Mouse (Mus musculus): Measurements from ENCODE around the gene Tbc1d1.
"Not testable (repeated sequence)": the region's sequence is repeated elsewhere in the genome, so short reads cannot be mapped to it uniquely, and the experiment has no call there.

Gene Tbc1d1

DNA sequence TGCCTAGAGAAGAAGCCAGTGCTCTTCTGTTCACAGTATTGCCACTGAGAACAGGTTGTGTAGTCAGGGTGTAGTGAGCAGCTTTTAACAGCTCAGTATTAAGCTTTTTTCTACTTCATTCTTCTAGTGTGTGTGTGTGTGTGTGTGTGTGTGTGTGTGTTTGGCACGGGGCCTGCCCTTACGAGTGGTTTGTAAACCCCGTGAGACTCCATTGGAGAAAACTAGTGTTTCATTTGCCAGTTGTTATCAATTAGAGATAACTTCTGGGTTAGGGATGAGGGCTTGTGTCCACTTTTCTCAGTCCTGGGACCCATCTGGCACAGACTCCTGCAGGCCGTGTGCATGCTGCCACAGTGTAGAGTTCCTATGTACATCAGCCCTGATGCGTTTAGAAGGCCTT is 156.2 kb downstream of the Tbc1d1 start:
- in situ Hi-C loops (cut with MboI, MseI), result no loop called here

DNA sequence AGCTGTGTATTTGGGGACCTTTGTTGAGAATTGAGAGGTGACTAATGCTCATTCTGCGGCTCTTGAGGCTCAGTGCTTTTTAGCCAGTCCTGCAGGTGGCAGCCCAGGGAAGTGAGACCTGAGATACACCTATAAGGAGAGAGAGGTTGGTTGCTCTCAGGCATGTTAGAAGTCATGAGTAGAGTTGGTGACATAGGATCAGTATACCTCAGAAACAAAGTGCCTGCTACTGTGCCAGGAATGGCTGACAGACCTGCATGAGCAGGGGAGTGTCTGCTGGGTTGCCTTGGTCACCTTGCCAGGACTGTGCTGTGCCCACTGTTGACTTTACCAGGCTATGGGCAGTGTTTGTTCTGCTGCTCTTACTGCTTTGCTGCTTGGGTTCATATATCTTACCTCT is 157.4 kb downstream of the Tbc1d1 start:
- in situ Hi-C loops (cut with MboI, MseI), result no loop called here

DNA sequence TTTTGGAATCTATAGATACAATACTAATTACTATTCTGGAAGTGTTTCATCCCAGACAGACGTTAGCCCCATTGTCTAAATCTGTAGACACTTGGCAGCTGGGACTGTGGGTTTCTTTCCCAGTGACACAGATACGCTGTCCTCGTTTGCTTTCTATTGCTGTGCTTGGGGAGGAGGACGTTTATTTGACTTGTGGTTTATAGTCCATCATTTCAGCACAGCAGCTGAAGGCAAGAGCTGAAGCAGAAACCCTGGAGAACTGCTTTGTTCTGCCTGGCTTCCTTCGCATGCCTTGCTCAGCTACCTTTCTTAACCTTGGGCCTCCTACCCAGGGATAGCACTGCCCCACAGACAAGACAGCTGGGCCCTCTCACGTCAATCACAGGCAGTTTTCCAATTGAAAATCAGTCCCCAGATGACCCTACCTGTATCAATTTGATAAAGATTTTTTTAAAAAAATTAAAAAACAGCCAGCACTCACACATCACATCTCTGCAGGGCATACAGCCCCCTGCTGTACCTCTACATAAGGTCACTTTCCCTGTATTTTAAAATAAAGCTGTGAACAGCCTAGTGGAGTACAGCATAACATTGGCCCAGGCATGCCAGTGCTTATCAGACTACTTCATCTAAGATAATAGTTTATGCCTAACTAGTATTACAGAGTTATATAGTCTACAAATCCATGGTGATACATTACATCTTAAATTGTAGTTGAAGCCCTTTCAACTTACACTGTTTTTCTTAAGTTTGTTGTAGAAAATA is 158.4 kb downstream of the Tbc1d1 start:
- in situ Hi-C loops (cut with MboI, MseI), result no loop called here

DNA sequence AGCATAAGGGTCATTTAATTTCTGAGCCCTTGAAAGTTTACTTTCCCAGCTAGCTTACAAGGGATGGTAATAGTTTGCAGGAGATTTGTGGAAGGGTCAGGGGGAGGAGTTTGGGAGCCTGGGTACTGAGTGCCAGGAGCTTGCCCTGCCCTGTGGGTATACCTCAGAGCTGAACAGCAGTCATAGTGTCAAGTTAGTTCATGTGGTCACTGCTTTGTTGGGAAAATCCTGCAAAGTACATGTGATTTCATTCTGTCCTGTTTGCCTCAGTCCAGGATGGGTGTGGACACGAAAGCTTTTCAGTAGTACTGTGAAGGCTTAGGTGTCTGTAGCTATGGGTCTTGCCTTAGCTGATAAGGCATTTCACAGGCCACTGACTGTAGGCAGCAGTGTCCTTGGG is 159.0 kb downstream of the Tbc1d1 start:
- in situ Hi-C loops (cut with MboI, MseI), result no loop called here

DNA sequence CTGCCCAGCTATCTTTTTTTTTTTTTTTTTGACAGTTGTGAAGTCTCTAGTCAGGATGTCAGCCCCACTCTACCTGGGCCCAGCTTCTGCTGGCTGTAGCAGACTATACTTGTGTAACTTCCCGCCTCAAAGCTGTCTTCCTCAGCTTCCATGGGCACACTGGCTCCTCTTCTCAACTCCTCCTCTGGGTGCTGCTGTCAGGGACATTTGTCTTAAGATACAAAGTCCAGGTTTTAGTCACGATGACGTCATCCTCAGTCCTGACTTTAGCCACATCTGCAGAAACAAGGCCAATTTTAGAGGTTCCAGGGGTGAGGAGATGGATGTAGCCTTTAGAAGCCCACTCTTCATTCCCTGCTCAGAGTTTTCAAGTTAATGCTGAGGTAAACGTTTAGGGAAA is 167.2 kb downstream of the Tbc1d1 start:
- in situ Hi-C loops (cut with MboI, MseI), result no loop called here

DNA sequence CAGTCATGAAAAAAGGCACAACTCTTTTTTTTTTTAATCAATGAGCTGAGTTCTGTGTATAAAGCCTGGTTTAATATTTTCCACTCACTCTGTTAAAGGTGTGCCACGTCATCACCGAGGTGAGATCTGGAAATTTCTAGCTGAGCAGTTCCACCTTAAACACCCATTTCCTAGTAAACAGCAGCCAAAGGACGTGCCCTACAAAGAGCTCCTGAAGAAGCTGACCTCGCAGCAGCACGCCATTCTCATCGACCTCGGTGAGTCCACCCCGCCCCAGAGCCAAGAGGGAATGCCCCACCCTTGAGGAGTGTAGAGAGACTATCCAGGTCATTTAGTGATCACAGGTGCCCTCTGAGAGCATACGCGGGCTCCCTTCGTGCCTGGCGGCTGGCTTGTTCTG is 168.2 kb downstream of the Tbc1d1 start:
- in situ Hi-C loops (cut with MboI, MseI), result no loop called here

DNA sequence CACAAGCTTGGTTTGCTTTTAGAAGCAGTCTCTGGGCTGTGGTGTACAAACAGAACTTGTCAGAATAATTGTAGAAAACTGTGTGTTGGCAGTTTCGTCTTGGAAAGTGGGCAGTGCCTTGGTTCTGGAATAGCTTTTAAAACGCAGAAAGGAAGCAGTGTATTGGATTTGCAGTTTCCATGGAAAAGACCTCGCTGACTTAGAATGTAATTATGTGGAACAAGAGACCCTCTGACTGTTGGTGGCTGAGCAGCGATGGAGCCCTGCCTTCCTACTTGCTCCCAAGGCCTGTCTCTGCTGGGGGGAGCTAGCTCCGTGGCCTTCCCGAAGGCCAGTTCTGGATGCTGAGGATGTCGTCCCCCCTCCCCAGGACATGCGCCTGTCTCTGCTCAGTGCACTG is 168.8 kb downstream of the Tbc1d1 start:
- in situ Hi-C loops (cut with MboI, MseI), result no loop called here

DNA sequence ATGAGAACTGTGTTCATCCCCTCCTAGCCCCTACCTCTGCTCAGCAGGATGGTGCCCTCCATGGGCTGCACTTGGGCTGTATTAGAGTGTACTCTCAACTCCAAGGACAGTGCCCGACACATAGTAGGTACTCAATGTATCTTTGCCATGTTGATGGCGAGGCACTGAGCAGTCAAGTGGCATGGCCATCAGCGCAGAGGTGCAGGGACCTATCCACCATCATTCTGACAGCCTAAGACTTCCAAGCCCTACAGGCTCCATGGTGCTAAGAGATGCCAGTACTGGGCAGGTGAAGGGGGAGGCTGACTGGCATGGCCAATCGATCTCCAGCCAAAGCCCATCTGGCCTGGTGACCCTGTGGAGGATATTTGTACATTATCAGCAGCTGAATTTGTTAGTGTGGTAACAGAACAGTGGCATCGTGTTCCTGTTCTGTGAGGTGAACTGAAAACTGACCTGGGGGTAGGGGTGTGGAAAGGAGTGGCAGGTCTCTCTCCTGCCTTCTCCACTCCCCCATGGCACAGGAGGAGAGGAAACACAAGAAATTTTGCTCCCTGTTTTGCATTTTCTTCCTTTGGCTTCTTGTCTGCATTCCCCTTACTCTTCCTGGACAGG is 169.7 kb downstream of the Tbc1d1 start:
- in situ Hi-C loops (cut with MboI, MseI), result no loop called here

DNA sequence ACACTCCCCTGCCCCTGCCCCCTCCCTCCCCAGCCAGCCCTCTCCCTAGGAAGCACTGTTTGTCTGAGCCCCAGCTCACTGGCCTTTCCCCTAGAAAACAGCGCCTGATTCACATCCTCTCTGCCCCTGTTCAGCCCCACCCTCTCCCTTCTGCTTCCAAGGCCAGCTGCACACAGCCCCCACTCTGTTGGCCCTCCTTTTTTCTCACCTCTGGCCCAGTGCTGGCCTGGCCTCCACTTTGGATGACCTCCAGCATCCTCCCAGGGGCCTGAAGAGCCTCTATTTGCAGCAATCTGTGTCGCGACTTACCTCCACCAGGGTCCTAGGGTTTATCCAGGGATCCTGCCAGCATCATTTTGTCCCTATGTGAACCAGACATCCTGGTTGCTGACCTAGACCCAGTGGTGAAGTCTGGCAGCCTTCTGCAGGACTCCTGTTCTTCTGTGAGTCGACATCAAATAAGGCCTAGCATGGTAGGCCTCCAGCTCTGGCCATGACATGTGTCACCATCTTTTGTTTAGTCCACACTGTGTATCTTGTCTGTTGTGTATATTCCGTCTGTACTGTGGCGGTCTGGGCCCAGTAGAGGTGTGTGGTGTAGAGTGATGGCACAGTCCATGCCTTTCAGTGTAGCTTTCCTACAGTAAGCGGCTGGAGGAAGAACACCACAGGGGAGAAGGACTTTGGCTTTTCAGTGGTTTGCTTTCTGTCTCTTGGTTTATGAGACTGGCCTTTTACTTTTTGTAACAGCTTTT is 170.5 kb downstream of the Tbc1d1 start:
- in situ Hi-C loops (cut with MboI, MseI), result no loop called here

DNA sequence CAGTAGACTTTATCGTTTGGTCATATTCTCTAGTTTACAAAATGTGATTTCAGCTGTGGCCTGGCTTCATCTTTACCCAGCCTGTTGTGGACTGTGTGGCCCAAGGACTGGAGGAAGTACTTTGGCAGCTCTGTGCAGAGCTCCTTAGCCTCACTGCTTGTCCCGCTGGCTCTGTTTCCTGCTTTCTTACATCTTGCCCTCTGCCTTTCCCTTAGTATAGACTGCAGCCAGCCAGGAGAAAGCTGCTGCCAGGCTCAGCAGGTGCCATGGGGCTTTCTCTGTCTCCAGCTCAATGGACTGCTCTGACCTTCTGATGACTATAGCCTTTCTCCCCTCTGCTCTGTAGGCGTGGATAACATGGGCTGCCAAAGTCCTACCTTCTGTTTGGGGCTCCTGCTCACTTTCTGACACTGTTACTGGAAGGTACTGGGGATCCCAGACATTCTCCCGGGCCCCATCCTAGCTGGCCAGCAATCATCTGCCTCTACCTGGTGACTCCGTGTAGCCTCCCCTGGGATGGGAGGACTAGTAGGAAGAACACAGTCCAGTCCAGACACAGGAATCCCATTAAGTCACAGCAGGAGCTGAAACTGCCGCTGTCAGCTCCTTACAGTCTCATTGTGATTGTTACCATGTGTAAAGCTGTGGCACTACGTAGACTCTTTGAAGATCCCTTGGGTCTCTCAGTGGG is 171.3 kb downstream of the Tbc1d1 start:
- in situ Hi-C loops (cut with MboI, MseI), result no loop called here

DNA sequence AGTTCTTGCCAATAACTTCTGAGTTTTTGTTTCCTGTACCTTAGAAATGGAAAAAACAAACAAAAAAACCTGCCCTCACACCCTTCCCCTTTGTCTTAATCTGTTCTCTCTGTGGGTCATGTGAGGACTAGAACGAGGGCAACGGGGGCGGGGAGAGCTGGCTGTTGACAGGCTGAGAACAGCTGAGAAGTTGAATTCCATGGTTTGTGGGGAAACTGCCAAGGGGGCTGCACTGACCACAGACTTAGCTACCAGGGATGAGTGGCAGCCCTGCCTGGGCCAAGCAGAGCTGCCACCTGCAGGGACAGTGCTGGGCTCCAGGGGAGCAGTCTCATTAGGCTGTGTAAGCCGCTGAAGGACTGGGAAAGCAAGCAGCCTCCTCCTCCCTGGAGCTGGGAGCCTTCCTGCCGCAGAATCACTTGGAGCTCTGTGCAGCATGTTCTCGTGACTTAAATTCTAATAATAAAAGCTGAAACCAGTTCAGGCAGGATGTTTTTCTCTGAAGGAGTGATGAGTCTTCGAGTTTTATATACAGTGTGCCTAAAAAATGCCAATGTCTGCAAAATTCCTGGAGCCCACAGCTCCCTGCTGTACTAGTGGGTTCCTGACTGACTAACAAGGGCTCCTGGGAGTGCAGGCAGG is 180.8 kb downstream of the Tbc1d1 start:
- in situ Hi-C loops (cut with MboI, MseI), result no loop called here

DNA sequence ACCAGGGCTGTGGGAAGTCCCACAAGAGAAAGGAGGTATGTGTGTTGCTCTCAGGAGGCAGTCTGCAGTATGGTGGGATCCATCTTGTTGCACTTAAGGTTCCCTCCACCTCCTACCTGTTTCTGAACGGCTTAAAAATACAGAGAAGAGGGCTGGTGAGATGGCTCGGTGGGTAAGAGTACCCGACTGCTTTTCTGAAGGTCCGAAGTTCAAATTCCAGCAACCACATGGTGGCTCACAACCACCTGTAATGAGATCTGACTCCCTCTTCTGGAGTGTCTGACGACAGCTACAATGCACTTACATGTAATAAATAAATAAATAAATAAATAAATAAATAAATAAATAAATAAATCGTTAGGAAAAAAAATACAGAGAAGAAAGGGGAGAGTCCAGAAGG is 182.7 kb downstream of the Tbc1d1 start:
- in situ Hi-C loops (cut with MboI, MseI), result not testable (repeated sequence)

DNA sequence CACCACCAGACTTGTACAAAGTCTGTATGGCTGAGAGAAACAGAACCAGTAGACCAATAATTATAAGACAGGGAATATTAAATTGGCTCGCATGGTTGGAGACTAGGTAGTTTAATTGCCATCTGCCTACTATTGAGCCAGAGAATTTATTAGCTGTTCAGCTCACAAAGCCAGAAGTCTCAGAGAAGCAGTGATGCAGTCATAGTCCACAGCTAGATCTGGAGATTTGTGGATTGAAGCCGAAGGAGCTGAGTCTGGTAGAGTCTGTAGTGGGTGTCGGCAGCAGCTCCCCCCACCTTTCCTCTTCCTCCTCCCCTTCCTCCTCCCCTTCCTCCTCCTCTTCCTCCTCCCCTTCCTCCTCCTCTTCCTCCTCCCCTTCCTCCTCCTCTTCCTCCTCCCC is 184.3 kb downstream of the Tbc1d1 start:
- in situ Hi-C loops (cut with MboI, MseI), result no loop called here

DNA sequence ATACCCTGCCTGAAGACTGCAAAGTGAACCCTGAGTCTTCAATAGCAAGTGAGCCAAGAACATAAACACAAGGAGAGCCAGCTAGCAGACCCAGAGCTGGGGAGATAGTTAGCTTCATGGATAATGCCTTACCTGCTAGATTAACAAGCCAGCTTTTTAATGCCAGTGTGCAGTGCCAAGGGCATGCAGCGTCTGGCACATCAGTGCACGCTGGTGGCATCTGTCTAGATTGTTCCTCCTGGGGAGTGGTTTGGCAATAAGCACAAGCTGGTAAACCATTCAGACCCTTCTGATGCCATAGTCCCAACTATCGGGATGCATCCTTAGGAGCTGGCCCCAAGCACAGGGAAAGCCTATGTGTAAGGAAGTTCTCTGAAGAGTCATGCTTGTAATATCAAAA is 185.6 kb downstream of the Tbc1d1 start:
- in situ Hi-C loops (cut with MboI, MseI), result no loop called here

DNA sequence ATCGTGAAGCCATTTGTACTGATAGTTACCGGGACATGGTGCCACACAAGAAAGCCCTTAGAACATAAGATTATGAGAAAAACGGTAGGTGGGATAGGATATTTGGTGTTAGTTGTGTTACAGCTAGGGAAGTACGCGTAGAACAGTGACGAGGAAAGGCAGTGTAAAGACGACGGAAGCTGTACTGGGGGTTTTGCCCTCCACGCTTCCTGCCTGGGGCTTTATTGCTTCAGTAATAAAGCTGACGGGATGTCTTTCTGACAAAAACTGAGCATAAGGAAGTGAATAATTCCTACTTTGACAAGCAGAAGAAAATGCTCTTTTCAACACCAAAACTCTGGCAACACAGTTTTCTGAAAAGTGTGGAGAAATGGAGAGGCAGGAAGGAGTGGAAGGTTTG is 186.0 kb downstream of the Tbc1d1 start:
- in situ Hi-C loops (cut with MboI, MseI), result no loop called here

DNA sequence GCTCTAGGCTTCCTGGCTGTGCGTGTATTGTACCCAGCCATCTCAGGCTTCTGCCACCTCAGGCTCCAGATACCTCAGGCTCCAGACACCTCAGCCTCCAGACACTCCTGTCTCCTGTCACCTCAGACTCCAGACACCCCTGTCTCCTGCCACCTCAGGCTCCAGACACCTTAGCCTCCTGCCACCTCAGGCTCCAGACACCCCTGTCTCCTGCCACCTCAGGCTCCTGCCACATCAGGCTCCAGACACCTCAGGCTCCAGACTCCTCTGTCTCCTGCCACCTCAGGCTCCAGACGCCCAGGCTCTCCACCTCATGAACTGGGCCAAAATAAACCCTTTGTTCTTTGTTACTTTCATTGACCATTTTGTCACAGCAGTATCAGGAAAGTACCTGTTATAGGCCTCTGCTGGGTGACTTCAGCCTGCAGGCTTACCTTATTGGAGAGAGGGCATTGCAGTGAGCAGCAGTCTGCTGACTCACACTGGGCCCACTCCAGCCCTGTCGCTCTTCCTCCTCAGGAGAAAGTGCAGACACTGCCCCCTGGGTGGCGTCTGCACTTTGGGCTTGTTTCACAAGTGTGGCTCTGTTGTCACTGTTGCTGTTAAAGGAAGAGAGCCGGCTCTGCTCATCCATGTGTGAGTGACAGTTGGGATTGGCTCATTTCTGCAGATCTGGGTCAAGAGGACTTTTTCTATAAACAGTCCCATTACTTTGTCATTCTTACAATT is 188.0 kb downstream of the Tbc1d1 start:
- in situ Hi-C loops (cut with MboI, MseI), result no loop called here

DNA sequence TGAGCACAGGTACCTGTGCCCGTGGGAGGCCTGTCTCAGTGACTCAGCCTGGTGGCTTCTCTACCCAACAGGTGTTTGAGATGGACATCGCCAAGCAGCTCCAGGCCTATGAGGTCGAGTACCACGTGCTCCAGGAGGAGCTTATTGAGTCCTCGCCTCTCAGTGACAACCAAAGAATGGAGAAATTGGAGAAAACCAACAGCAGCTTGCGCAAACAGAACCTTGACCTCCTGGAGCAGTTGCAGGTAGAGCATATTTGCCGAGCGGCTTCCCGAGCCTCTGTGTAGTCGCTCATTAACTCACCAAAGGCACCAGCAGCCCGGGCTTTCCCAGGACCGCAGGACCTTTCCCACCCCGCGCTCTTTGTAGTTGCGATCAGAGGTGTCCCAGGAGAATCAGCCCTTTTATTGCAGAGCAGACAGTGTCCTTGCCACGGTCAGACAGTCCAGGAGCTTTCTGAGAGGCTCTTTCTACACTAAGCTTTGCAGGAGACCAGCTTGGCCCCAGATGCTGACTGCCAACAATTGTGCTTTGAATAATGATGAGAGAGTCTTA is 189.2 kb downstream of the Tbc1d1 start:
- in situ Hi-C loops (cut with MboI, MseI), result no loop called here

DNA sequence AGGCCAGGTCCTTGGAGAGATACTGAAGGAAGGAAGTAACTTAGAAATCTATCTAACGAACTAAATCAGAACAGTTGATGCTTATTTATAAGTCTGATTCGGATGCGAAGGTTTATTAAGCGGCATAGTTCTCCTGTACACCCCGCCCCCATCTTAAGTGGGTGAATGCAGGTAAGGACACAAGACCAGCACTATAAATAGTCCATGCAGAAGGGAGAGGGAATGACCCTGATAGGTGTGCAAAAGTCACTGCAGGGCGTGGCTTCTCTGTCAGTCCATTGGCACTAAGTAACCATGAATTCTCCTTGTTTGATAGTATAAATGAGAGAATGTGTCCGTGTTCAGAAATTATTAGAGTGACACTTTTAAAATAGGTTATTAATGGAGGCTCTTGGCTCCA is 189.7 kb downstream of the Tbc1d1 start:
- in situ Hi-C loops (cut with MboI, MseI), result no loop called here

DNA sequence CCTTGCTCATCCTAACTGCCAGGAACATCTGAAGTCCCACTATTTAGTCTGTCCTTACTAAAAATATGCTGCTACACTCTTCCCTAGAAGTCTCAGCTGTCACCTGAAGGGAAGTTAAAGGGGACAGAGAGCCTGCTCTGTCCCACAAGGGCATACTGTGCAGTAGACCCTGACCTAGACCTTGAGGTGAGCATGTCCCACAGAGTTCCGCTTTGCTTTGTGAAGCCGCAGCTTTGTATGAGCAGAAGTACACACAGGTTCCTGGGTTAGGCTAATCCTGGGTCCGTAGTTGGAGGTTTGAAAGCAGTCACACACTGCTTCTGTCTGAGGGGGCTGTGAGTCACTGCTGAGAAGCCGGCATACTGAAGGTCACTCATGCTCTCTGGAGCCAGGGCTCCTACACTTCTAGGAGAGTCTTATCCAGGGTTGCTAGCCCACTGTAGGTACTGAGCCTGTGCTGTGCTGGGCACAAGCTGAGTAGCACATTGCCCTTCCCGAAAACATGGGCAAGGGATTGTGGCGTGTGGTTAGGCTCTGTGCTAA is 190.3 kb downstream of the Tbc1d1 start:
- in situ Hi-C loops (cut with MboI, MseI), result no loop called here

DNA sequence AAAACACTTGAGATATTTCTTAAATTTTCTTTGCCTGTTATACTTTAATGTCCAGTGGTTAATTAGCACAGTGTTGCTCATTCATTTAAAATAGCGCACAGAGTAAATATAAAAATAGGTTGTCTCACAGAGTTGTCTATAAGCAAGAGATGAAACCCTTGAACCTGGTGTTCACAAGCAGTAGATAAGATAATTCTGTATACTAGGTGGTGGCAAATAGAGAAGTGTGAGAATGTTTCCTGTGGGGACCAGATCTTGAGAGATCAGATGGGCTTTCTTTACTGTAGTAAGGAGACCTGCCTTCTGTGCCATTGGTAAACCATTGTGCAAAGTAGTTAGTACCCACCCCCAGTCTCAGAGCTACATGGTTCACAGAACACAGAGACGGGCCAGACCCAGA is 192.1 kb downstream of the Tbc1d1 start:
- in situ Hi-C loops (cut with MboI, MseI), result no loop called here

DNA sequence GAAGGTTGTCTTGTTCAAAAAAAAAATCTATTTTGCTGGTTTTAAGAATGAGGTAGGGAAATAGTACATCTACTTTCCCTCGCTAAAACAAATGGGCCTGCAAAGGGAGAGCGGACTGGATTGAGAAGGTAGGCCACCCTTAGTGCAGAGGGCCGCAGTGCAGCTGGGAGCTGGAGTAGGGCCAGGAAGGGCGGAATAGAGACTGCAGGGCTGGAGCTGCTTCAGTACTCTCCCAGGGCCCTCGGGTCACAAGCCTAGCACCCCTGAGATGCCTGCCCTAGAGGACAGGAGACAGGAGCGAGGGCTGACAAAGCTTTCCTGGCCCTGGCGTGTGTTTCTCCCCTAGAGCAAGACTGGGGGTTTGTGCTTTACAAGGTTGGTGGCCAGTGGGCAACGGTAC is 192.7 kb downstream of the Tbc1d1 start:
- in situ Hi-C loops (cut with MboI, MseI), result no loop called here

Measured in regulatory T cell (primary cell).